8 mouse cellular contexts compared by ENCODE assay signal in the genomic region with DNA sequence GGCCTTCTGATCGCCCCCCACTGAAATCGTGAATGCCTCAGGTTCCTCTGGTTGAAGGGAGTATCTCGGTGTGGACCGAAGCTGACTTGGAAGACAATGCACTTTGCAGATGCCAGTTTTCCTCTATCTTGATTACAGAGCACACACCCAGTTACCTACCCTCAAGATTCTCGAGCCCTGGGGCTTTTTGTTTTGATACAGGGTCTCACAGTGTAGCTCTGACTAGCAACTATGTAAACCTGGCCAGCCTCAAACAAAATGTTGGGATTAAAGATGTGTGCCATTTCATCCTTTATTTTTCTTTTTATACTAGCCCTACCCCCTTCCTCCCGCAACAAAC. TPM values are rescaled to one million over a fixed set of nuclear protein-coding genes. Genes with fewer than 3 reads are reported as not detected.
DNase-seq lines count a peak whose midpoint lies in the region; ATAC-seq and TF ChIP-seq lines count a peak whose summit lies in the region.

No protein-coding gene starts in this region.

- no peak for DNase-seq in heart, embryonic 10.5 days (ENCODE audit: low spot score)
- no peak for DNase-seq in heart, adult 18-20 months
- no peak for DNase-seq in liver, embryonic 14.5 days (ENCODE audit: low read depth in 3 of 3, low spot score in 3 of 3)
- DNase-seq in retina, embryonic 14.5 days (ENCODE audit: low spot score) = no peak
- no peak for DNase-seq in urinary bladder, adult 18-20 months (ENCODE audit: low spot score in 2 of 2)
- DNase-seq in cerebellum, postnatal 14 days = no peak

- H3K4me3 ChIP-seq in heart, embryonic 10.5 days = peak overlapping the region; percentile 87
- H3K4me3 ChIP-seq in C2C12 (ENCODE audit: insufficient read depth, poor library complexity, severe bottlenecking) = peak overlapping the region; percentile 90
- H3K4me3 ChIP-seq in forebrain, embryonic 13.5 days = peak overlapping the region; percentile 81
- H3K4me3 ChIP-seq in liver, embryonic 14.5 days (ENCODE audit: insufficient read depth in 1 of 2, low read depth in 2 of 2, low read length in 2 of 2) = peak overlapping the region; percentile 78 to 96

- 15% methylated on average over 6 of the region's 6 CpGs for WGBS in heart, embryonic 10.5 days
- 13% methylated on average over 6 of the region's 6 CpGs for WGBS in forebrain, embryonic 13.5 days
- WGBS in liver, embryonic 14.5 days (ENCODE audit: insufficient replicate concordance) = 13% methylated on average over 6 of the region's 6 CpGs

- ATAC-seq in forebrain, embryonic 13.5 days = no peak
- ATAC-seq in liver, embryonic 14.5 days (ENCODE audit: insufficient read depth) = peak; percentile 15

- H3K79me3 ChIP-seq in C2C12 (ENCODE audit: low read depth) = peaks cover 45% of the 10 kb centered on the region

- H3K79me2 ChIP-seq in C2C12 (ENCODE audit: control insufficient read depth, insufficient read depth) = peaks cover 47% of the 10 kb centered on the region

- no peak for TF ChIP-seq EP300 in liver, embryonic 14.5 days (IDR thresholded peaks at IDR 0.05; ENCODE audit: low read depth)

- no peaks in the 10 kb centered on the region for H3K9me3 ChIP-seq in heart, embryonic 10.5 days
- no peaks in the 10 kb centered on the region for H3K9me3 ChIP-seq in forebrain, embryonic 13.5 days (replicated peaks)
- H3K9me3 ChIP-seq in liver, embryonic 14.5 days (ENCODE audit: control insufficient read depth, low read length) = no peaks in the 10 kb centered on the region

- peaks cover 19% of the 10 kb centered on the region; the same call in 1 of the 2 replicates for H3K36me3 ChIP-seq in heart, embryonic 10.5 days
- H3K36me3 ChIP-seq in C2C12 (ENCODE audit: control insufficient read depth, insufficient read depth) = peaks cover 20% of the 10 kb centered on the region
- H3K36me3 ChIP-seq in forebrain, embryonic 13.5 days (ENCODE audit: poor library complexity, severe bottlenecking) = peaks cover 11% of the 10 kb centered on the region
- H3K36me3 ChIP-seq in liver, embryonic 14.5 days (replicated peaks; ENCODE audit: control insufficient read depth, insufficient read depth, low read depth) = no peaks in the 10 kb centered on the region; the same call in 1 of the 2 replicates

- H3K4me1 ChIP-seq in heart, embryonic 10.5 days = peaks cover 16% of the 10 kb centered on the region
- H3K4me1 ChIP-seq in forebrain, embryonic 13.5 days = peaks cover 43% of the 10 kb centered on the region
- H3K4me1 ChIP-seq in liver, embryonic 14.5 days (replicated peaks; ENCODE audit: control insufficient read depth in 2 of 2, insufficient read depth in 2 of 2, low read length in 1 of 2) = peaks cover 15 to 16% of the 10 kb centered on the region in 2 experiments

- peak overlapping the region; percentile 74 for H3ac ChIP-seq in C2C12 (ENCODE audit: control insufficient read depth, insufficient read length, low read depth)

- H3K27ac ChIP-seq in heart, embryonic 10.5 days = peak overlapping the region; percentile 87
- H3K27ac ChIP-seq in forebrain, embryonic 13.5 days = peak overlapping the region; percentile 87
- peak overlapping the region; percentile 23 for H3K27ac ChIP-seq in liver, embryonic 14.5 days

- no peaks in the 10 kb centered on the region for H3K27me3 ChIP-seq in heart, embryonic 10.5 days (ENCODE audit: insufficient read depth, poor library complexity, severe bottlenecking)
- peaks cover 6% of the 10 kb centered on the region for H3K27me3 ChIP-seq in C2C12 (ENCODE audit: control insufficient read depth, insufficient read depth, insufficient read length)
- no peaks in the 10 kb centered on the region for H3K27me3 ChIP-seq in forebrain, embryonic 13.5 days
- H3K27me3 ChIP-seq in liver, embryonic 14.5 days (ENCODE audit: control insufficient read depth, insufficient read depth, low read length) = no peaks in the 10 kb centered on the region; the same call in 1 of the 2 replicates

- no peak for TF ChIP-seq CTCF in C2C12 (IDR thresholded peaks at IDR 0.05; ENCODE audit: control insufficient read depth, insufficient read depth, insufficient read length)
- TF ChIP-seq CTCF in liver, embryonic 14.5 days (IDR thresholded peaks at IDR 0.05; ENCODE audit: low read depth) = no peak

- H3K9ac ChIP-seq in forebrain, embryonic 13.5 days = peak overlapping the region; percentile 90
- H3K9ac ChIP-seq in liver, embryonic 14.5 days (replicated peaks) = peak overlapping the region; percentile 86

- H3K4me2 ChIP-seq in forebrain, embryonic 13.5 days = peak overlapping the region; percentile 84
- H3K4me2 ChIP-seq in liver, embryonic 14.5 days (ENCODE audit: low read depth) = peak overlapping the region; percentile 68

TF ChIP-seq in C2C12, 6 proteins besides CTCF, POLR2A, EP300 and RAD21:
- TF ChIP-seq MYOG (IDR thresholded peaks at IDR 0.05; ENCODE audit: control insufficient read depth, extremely low read depth, insufficient read length) (no peak), MYOD1 (IDR thresholded peaks at IDR 0.05; ENCODE audit: control insufficient read depth, insufficient read length, low read depth) (no peak), MAX (IDR thresholded peaks at IDR 0.05) (no peak), FOSL1 (IDR thresholded peaks at IDR 0.05; ENCODE audit: insufficient read depth, low read length, poor library complexity, severe bottlenecking) (no peak), CEBPB (IDR thresholded peaks at IDR 0.05; ENCODE audit: low read depth) (no peak), USF1 (IDR thresholded peaks at IDR 0.05; ENCODE audit: low read depth) (no peak)

RNA-seq across cellular contexts. Expression of gene Sars, which starts 0.3 kb away (rescaled TPM):
- polyA plus RNA-seq in heart, embryonic 10.5 days (2016; fragmentation: Nextera tagmentation; extraction: Ambion mirVana) = 106 and 130 TPM in 2 replicates
- 10 to 100 TPM; 80.2 to 89.6 TPM for total RNA-seq in heart, adult 18-20 months (2021)
- 272 TPM for polyA plus RNA-seq in C2C12 (2012; fragmentation: generic; extraction: Trizol)
- 196 and 205 TPM in 2 replicates for polyA plus RNA-seq in forebrain, embryonic 13.5 days (2015; fragmentation: Nextera tagmentation; extraction: Ambion mirVana)
- 23.8 and 39.9 TPM in 2 replicates for polyA plus RNA-seq in liver, embryonic 14.5 days (2012; rRNA removed)
- 76.1 and 81.4 TPM in 2 replicates for polyA plus RNA-seq in liver, embryonic 14.5 days (2014; fragmentation: Nextera tagmentation; extraction: Ambion mirVana)

RNA-seq across cellular contexts. Expression of gene Celsr2, which starts 30.0 kb away (rescaled TPM):
- 2.7 and 2.8 TPM in 2 replicates for polyA plus RNA-seq in heart, embryonic 10.5 days (2016; fragmentation: Nextera tagmentation; extraction: Ambion mirVana)
- total RNA-seq in heart, adult 18-20 months (2021) = 1 to 10 TPM; 5.9 to 9.5 TPM
- not detected for polyA plus RNA-seq in C2C12 (2012; fragmentation: generic; extraction: Trizol)
- polyA plus RNA-seq in forebrain, embryonic 13.5 days (2015; fragmentation: Nextera tagmentation; extraction: Ambion mirVana) = 45.3 and 56.9 TPM in 2 replicates
- polyA plus RNA-seq in liver, embryonic 14.5 days (2012; rRNA removed) = 0.38 and 0.64 TPM in 2 replicates
- 0.22 and 0.27 TPM in 2 replicates for polyA plus RNA-seq in liver, embryonic 14.5 days (2014; fragmentation: Nextera tagmentation; extraction: Ambion mirVana)

Comparison
In these comparisons a context has a peak if more than half of its experiments do, and no peak if none do; other contexts are left out.
1. H3K27ac ChIP-seq: peak in every context shown above with its lines; median percentile 87 in heart, embryonic 10.5 days; 87 in forebrain, embryonic 13.5 days; 23 in liver, embryonic 14.5 days.
2. RNA of gene Celsr2, which starts 30.0 kb away (polyA plus RNA-seq): 45.3 to 56.9 TPM in forebrain, embryonic 13.5 days; 2.7 to 2.8 TPM in heart, embryonic 10.5 days, 0.22 to 0.64 TPM in liver, embryonic 14.5 days and not detected in C2C12 (single experiment); every median in the first group is over 10 times any median in the second.
3. Peak in every context shown above with its lines, with median percentiles within 50 percentile points of each other: H3K4me3 ChIP-seq.